ENCODE assay signal across 7 mouse cellular contexts in genomic region chr11:101832001-101832400, GRCm38 (mm10). TPM values are rescaled to one million over a fixed set of nuclear protein-coding genes. Genes with fewer than 3 reads are reported as not detected.
DNase-seq lines count a peak whose midpoint lies in the region; ATAC-seq and TF ChIP-seq lines count a peak whose summit lies in the region.

No protein-coding gene starts in this region.

- peaks cover 47% of the 10 kb centered on the region for H3K4me1 ChIP-seq in embryonic facial prominence, embryonic 10.5 days
- H3K4me1 ChIP-seq in forebrain, postnatal 0 days (ENCODE audit: insufficient read depth) = no peaks in the 10 kb centered on the region
- H3K4me1 ChIP-seq in intestine, embryonic 15.5 days (replicated peaks) = peaks cover 28% of the 10 kb centered on the region
- peaks cover 43% of the 10 kb centered on the region for H3K4me1 ChIP-seq in limb, embryonic 10.5 days
- H3K4me1 ChIP-seq in stomach, embryonic 14.5 days (ENCODE audit: control insufficient read depth, insufficient read depth, low read length) = peaks cover 14% of the 10 kb centered on the region; the same call in 1 of the 2 replicates

- no peak overlapping the region for H3K4me2 ChIP-seq in forebrain, postnatal 0 days (ENCODE audit: low read depth)
- no peak overlapping the region for H3K4me2 ChIP-seq in intestine, embryonic 15.5 days (replicated peaks)
- no peak overlapping the region for H3K4me2 ChIP-seq in stomach, embryonic 14.5 days (replicated peaks; ENCODE audit: low read depth, low read length)

- peak overlapping the region; percentile 78 for H3K27ac ChIP-seq in embryonic facial prominence, embryonic 10.5 days (replicated peaks)
- no peak overlapping the region for H3K27ac ChIP-seq in forebrain, postnatal 0 days (ENCODE audit: low read depth, low read length)
- peak overlapping the region; percentile 68 for H3K27ac ChIP-seq in intestine, embryonic 15.5 days
- peak overlapping the region; percentile 83; the same call in 1 of the 2 replicates for H3K27ac ChIP-seq in limb, embryonic 10.5 days
- H3K27ac ChIP-seq in stomach, embryonic 14.5 days (ENCODE audit: low read length) = peak overlapping the region; percentile 74; the same call in 1 of the 2 replicates

- H3K36me3 ChIP-seq in embryonic facial prominence, embryonic 10.5 days (replicated peaks) = no peaks in the 10 kb centered on the region
- no peaks in the 10 kb centered on the region for H3K36me3 ChIP-seq in forebrain, postnatal 0 days (ENCODE audit: insufficient read depth)
- H3K36me3 ChIP-seq in intestine, embryonic 15.5 days = no peaks in the 10 kb centered on the region
- no peaks in the 10 kb centered on the region for H3K36me3 ChIP-seq in limb, embryonic 10.5 days
- no peaks in the 10 kb centered on the region for H3K36me3 ChIP-seq in stomach, embryonic 14.5 days (ENCODE audit: control insufficient read depth, insufficient read depth, low read length)

- 76% methylated on average over 7 of the region's 7 CpGs for WGBS in embryonic facial prominence, embryonic 10.5 days
- 59% methylated on average over 7 of the region's 7 CpGs for WGBS in forebrain, postnatal 0 days
- 39% methylated on average over 7 of the region's 7 CpGs for WGBS in intestine, embryonic 15.5 days
- 82% methylated on average over 7 of the region's 7 CpGs for WGBS in limb, embryonic 10.5 days
- 51% methylated on average over 7 of the region's 7 CpGs for WGBS in stomach, embryonic 14.5 days

- no peak for DNase-seq in embryonic facial prominence, embryonic 10.5 days (ENCODE audit: low spot score)
- DNase-seq in forebrain, postnatal 0 days = peak; percentile 52
- no peak for DNase-seq in limb, embryonic 10.5 days (ENCODE audit: low spot score)
- DNase-seq in cerebellum, adult 9-11 months = no peak
- no peak for DNase-seq in c-Kit-positive CD71-positive TER-119-positive erythroid progenitor cells, embryonic 14.5 days (ENCODE audit: low spot score)

- H3K4me3 ChIP-seq in embryonic facial prominence, embryonic 10.5 days = no peak overlapping the region
- no peak overlapping the region for H3K4me3 ChIP-seq in forebrain, postnatal 0 days (ENCODE audit: low read depth, low read length)
- no peak overlapping the region for H3K4me3 ChIP-seq in intestine, embryonic 15.5 days (replicated peaks)
- no peak overlapping the region for H3K4me3 ChIP-seq in limb, embryonic 10.5 days
- no peak overlapping the region for H3K4me3 ChIP-seq in stomach, embryonic 14.5 days (ENCODE audit: low read depth, low read length)

- ATAC-seq in forebrain, postnatal 0 days = peak; percentile 56
- ATAC-seq in intestine, embryonic 15.5 days = peak; percentile 64
- ATAC-seq in stomach, embryonic 14.5 days (ENCODE audit: insufficient number of reproducible peaks, insufficient read depth, low FRiP score, low read depth) = peak; percentile 33; the same call in 1 of the 2 replicates

- H3K9ac ChIP-seq in forebrain, postnatal 0 days = no peak overlapping the region
- no peak overlapping the region for H3K9ac ChIP-seq in intestine, embryonic 15.5 days
- no peak overlapping the region for H3K9ac ChIP-seq in stomach, embryonic 14.5 days (replicated peaks; ENCODE audit: low read depth, low read length)

- no peaks in the 10 kb centered on the region for H3K27me3 ChIP-seq in embryonic facial prominence, embryonic 10.5 days (replicated peaks; ENCODE audit: low read depth, poor library complexity, severe bottlenecking)
- H3K27me3 ChIP-seq in forebrain, postnatal 0 days (ENCODE audit: insufficient read depth, low read length) = no peaks in the 10 kb centered on the region
- no peaks in the 10 kb centered on the region for H3K27me3 ChIP-seq in intestine, embryonic 15.5 days (replicated peaks)
- H3K27me3 ChIP-seq in limb, embryonic 10.5 days (ENCODE audit: low read depth, poor library complexity, severe bottlenecking) = no peaks in the 10 kb centered on the region
- no peaks in the 10 kb centered on the region for H3K27me3 ChIP-seq in stomach, embryonic 14.5 days (ENCODE audit: control insufficient read depth, insufficient read depth, low read length)

- H3K9me3 ChIP-seq in embryonic facial prominence, embryonic 10.5 days = no peaks in the 10 kb centered on the region
- no peaks in the 10 kb centered on the region for H3K9me3 ChIP-seq in forebrain, postnatal 0 days (ENCODE audit: low read length)
- H3K9me3 ChIP-seq in intestine, embryonic 15.5 days = no peaks in the 10 kb centered on the region
- H3K9me3 ChIP-seq in limb, embryonic 10.5 days (replicated peaks) = no peaks in the 10 kb centered on the region
- no peaks in the 10 kb centered on the region for H3K9me3 ChIP-seq in stomach, embryonic 14.5 days (ENCODE audit: control insufficient read depth, low read depth, low read length)

- TF ChIP-seq CTCF in forebrain, postnatal 0 days (IDR thresholded peaks at IDR 0.05; ENCODE audit: low read depth) = no peak

RNA-seq across cellular contexts. Expression of gene Etv4, which starts 46.8 kb away (rescaled TPM):
- polyA plus RNA-seq in embryonic facial prominence, embryonic 10.5 days (2016; fragmentation: Nextera tagmentation; extraction: Ambion mirVana) = 15.9 and 18.9 TPM in 2 replicates
- total RNA-seq in forebrain, postnatal 0 days (2014; rRNA removed) = 24.2 and 25.1 TPM in 2 replicates
- polyA plus RNA-seq in forebrain, postnatal 0 days (2015; fragmentation: Nextera tagmentation; extraction: Ambion mirVana) = 15.9 and 16.8 TPM in 2 replicates
- 4.1 and 5.4 TPM in 2 replicates for polyA plus RNA-seq in intestine, embryonic 15.5 days (2015; fragmentation: Nextera tagmentation; extraction: Ambion mirVana)
- polyA plus RNA-seq in limb, embryonic 10.5 days (2016; fragmentation: Nextera tagmentation; extraction: Ambion mirVana) = 37.8 and 48.3 TPM in 2 replicates
- polyA plus RNA-seq in stomach, embryonic 14.5 days (2014; fragmentation: Nextera tagmentation; extraction: Ambion mirVana) = 8.7 and 9.1 TPM in 2 replicates
